Mouse (Mus musculus): Measurements from ENCODE around the gene Mfsd10. TPM values are rescaled to one million over a fixed set of nuclear protein-coding genes. Genes with fewer than 3 reads are reported as not detected.

Mfsd10 gene
- 26.4 TPM for polyA plus RNA-seq (2014; fragmentation: Illumina TruSeq; extraction: RNeasy Lipid Tissue Mini Kit (QIAGEN cat#74804); ENCODE audit: low read depth, low replicate concordance)

DNA sequence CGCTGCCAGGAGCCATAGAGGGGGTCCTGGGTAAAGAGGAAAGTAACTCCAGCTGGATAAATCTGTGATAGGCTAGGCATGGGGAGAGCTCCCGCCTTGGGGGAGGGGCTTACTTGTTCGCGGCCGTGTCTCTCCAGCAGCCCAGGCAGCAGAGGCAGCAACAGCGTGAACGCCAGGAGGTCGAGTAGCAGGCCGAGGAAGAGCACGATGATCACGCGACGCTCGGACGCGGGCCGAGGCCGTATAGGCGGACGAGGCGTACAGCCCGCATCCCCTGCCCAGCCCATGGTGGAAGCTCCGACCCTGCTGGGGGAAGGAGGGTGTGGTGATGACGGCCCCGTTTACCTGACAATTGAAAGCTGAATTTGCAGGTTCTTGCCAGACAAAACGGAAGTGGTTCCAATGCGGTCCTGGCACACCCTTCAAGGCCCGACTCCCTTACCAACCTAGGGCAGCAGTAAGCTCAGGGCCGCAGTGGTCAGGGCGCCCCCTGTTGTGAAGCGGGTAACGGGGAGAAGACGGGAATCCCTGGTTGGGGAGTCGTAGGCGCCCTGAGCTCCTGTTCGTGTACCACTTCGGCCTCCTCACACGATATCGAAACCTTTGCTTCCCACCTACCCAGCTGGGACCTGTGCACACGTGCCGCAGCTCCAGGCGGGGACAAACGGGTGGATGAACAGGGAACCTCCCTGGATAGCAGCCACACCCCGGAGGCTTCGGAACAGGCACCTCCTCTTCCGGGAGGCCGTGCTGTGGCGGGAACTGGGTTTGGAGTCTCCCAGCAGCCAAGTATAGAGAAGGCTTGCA lies at the start of gene Mfsd10:
Gene Mfsd10 (minus strand): TSS at position 732 of the 807 bp plus-strand sequence.

DNA sequence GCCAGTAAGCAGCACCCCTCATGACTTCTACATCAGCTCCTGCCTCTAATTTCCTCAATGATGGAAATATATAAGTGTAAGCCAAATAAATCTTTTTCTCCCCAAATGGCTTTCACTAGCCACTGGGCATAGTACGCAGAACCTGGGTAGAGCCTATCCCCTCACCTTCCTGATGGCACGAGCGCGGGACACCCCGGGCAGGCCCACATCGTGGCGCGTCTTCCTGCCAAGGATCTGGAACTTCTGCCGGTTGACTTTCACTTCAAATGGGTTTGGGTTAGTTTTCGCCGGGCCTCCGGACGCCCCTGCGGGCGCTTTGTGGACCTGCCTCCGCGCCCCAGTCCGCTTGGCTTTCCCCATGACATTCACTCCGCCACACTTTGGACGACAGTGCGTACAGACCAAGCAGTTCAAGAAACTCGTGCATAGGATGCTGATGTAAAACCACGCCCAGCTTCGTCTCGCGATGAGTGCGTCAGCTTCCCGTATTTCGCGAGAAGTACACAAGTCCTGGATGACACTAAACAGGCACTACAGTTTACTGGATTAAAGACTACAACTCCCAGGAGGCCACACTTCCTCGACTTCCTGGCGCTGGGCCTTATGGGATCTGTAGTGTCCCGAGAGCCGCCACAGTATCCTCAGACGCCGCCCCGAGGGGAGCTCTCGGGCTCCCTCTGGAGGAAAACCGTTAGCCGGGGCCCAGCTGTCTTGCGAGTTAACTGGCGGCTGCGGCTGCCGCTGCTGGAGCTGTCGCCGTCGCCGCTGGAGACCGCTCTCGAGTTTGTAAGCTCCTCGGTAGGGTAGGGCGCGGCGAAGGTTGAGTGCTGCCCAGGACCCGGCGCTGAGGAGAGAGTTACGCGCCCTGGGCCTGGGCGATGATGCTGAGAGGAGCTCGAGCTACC lies 22.9 kb upstream of the Mfsd10 start, which contains the start of the genes Nop14 and Grk4:
Gene Nop14 (minus strand): TSS at position 463 of the 905 bp plus-strand sequence.
Gene Grk4 (plus strand): TSS at position 694 of the 905 bp plus-strand sequence.

Other genes starting within 250 kb of the Mfsd10 start
- 22.8 TPM for gene Tnip2, start 123.2 kb downstream of the Mfsd10 start, polyA plus RNA-seq (2014; fragmentation: Illumina TruSeq; extraction: RNeasy Lipid Tissue Mini Kit (QIAGEN cat#74804); ENCODE audit: low read depth, low replicate concordance)
- gene Sh3bp2, start 111.4 kb downstream of the Mfsd10 start, polyA plus RNA-seq (2014; fragmentation: Illumina TruSeq; extraction: RNeasy Lipid Tissue Mini Kit (QIAGEN cat#74804); ENCODE audit: low read depth, low replicate concordance): 15.3 TPM
- gene Add1, start 63.5 kb downstream of the Mfsd10 start, polyA plus RNA-seq (2014; fragmentation: Illumina TruSeq; extraction: RNeasy Lipid Tissue Mini Kit (QIAGEN cat#74804); ENCODE audit: low read depth, low replicate concordance): 124 TPM
- gene Nop14, start 22.9 kb upstream of the Mfsd10 start, polyA plus RNA-seq (2014; fragmentation: Illumina TruSeq; extraction: RNeasy Lipid Tissue Mini Kit (QIAGEN cat#74804); ENCODE audit: low read depth, low replicate concordance): 20.0 TPM
- gene Grk4, start 23.2 kb upstream of the Mfsd10 start, polyA plus RNA-seq (2014; fragmentation: Illumina TruSeq; extraction: RNeasy Lipid Tissue Mini Kit (QIAGEN cat#74804); ENCODE audit: low read depth, low replicate concordance): 4.2 TPM
- 13.2 TPM for gene Htt, start 124.5 kb upstream of the Mfsd10 start, polyA plus RNA-seq (2014; fragmentation: Illumina TruSeq; extraction: RNeasy Lipid Tissue Mini Kit (QIAGEN cat#74804); ENCODE audit: low read depth, low replicate concordance)

All from adipose tissue, adult 10 weeks (tissue).